In the genomic region with DNA sequence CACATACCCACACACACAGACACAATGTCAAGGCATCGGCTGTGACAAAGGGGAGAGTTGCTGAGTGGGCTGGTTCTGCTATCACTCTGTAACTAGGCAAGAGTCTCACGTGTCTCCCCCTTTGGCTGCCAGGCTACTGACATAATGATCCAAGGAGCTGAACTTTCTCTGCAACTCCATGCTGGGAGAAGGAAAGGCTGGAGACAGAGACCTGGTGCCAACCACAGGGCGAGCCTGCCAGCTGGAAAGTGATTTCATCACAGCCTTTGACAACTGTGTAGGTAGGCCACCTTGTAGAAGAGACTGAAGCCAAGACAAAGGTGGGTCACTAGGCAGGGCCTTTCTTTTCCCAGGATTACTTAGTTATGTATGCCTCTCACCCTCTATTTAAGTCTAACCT, we compare ENCODE assay signal across 21 mouse cellular contexts. TPM values are rescaled to one million over a fixed set of nuclear protein-coding genes. Genes with fewer than 3 reads are reported as not detected.
DNase-seq lines count a peak whose midpoint lies in the region; TF ChIP-seq lines count a peak whose summit lies in the region.
"Had no signal": no experiment of that assay in that cellular context is flagged by ENCODE, and none has a peak within 500 bp of the region (broad histone marks: within the 10 kb centered on the region; RNA-seq: fewer than 3 reads in every experiment).

No protein-coding gene starts in this region.

- H3K4me3 ChIP-seq in thymus, adult 2 months (ENCODE audit: control insufficient read depth, insufficient read depth, low read length): no peak overlapping the region
- H3K4me3 ChIP-seq: forebrain, embryonic 13.5 days; hindbrain, embryonic 13.5 days; limb, embryonic 13.5 days; liver, embryonic 13.5 days; megakaryocyte, embryonic 14.5 days; midbrain, embryonic 13.5 days had no signal

- H3K27ac ChIP-seq in thymus, adult 2 months (ENCODE audit: control insufficient read depth, insufficient read depth, low read length): peak overlapping the region; percentile 76
- H3K27ac ChIP-seq: forebrain, embryonic 13.5 days; hindbrain, embryonic 13.5 days; kidney, postnatal 0 days; limb, embryonic 13.5 days; liver, embryonic 13.5 days; midbrain, embryonic 13.5 days had no signal

- peaks cover 22% of the 10 kb centered on the region for H3K36me3 ChIP-seq in thymus, adult 2 months (ENCODE audit: control insufficient read depth, insufficient read depth, low read length)

- peak; percentile 40 for DNase-seq in adrenal gland, adult 2 months
- no peak for DNase-seq in adrenal gland, adult 18-20 months (ENCODE audit: low spot score in 2 of 2)
- DNase-seq in heart, adult 11 months: peak; percentile 88
- no peak for DNase-seq in heart, postnatal 36 days
- DNase-seq in kidney, postnatal 36 days: peak; percentile 46 to 61
- no peak for DNase-seq in kidney, postnatal 10 days
- DNase-seq in thymus, adult 2 months: no peak
- DNase-seq in thymus, postnatal 25 days: no peak
- DNase-seq: cerebellum, postnatal 25 days; gastrocnemius, postnatal 14 days; heart, postnatal 4 days; liver, embryonic 13.5 days; lung, adult 18-20 months; lung, postnatal 4 days; right cerebral cortex, postnatal 25 days had no signal

- H3K27me3 ChIP-seq in thymus, adult 2 months (ENCODE audit: control insufficient read depth, insufficient read depth, low read length): no peaks in the 10 kb centered on the region
- H3K27me3 ChIP-seq: forebrain, embryonic 13.5 days; hindbrain, embryonic 13.5 days; limb, embryonic 13.5 days; liver, embryonic 13.5 days; megakaryocyte, embryonic 14.5 days; midbrain, embryonic 13.5 days had no signal

- no peak for TF ChIP-seq CTCF in thymus, adult 2 months (IDR thresholded peaks at IDR 0.05; ENCODE audit: borderline replicate concordance, control insufficient read depth, extremely low read depth, insufficient read depth, low read length, poor library complexity)

- TF ChIP-seq POLR2A in thymus, adult 2 months (IDR thresholded peaks at IDR 0.05; ENCODE audit: control insufficient read depth, extremely low read depth, insufficient read depth, low read length, poor library complexity): no peak

- H3K4me1 ChIP-seq in thymus, adult 2 months (replicated peaks; ENCODE audit: control insufficient read depth, insufficient read depth, low read length): peaks cover 6% of the 10 kb centered on the region
- H3K4me1 ChIP-seq: forebrain, embryonic 13.5 days; limb, embryonic 13.5 days; midbrain, embryonic 13.5 days had no signal

- intact Hi-C loops in heart, postnatal 36 days (cut with DNase I): no loop called here

- WGBS in thymus, adult 2 months: 88% methylated on average over 3 of the region's 3 CpGs

RNA-seq across cellular contexts. Expression of a gene that starts 18.2 kb away (rescaled TPM):
- 100 to 1,000 TPM; 112 to 159 TPM for total RNA-seq in adrenal gland, adult 2 months (2021)
- 164 and 166 TPM in 2 replicates for polyA plus RNA-seq in adrenal gland, adult 2 months (2012; rRNA removed)
- 100 to 1,000 TPM; 151 to 156 TPM for total RNA-seq in adrenal gland, adult 18-20 months (2021)
- total RNA-seq in heart, postnatal 36 days (2021): 10 to 100 TPM; 47.8 to 49.6 TPM
- 161 and 171 TPM in 2 replicates for polyA plus RNA-seq in thymus, adult 2 months (2012; rRNA removed)

RNA-seq across cellular contexts. Expression of a gene that starts 39.8 kb away (rescaled TPM):
- total RNA-seq in adrenal gland, adult 2 months (2021): 10 to 100 TPM; 55.1 to 69.8 TPM
- 11.0 and 15.3 TPM in 2 replicates for polyA plus RNA-seq in adrenal gland, adult 2 months (2012; rRNA removed)
- total RNA-seq in adrenal gland, adult 18-20 months (2021): 10 to 100 TPM; 59.7 to 65.5 TPM
- total RNA-seq in heart, postnatal 36 days (2021): 10 to 100 TPM; 25.0 to 26.6 TPM
- 53.4 and 57.2 TPM in 2 replicates for polyA plus RNA-seq in thymus, adult 2 months (2012; rRNA removed)

Comparison
In these comparisons a context has a peak if more than half of its experiments do, and no peak if none do; other contexts are left out.
1. DNase-seq: peak in adrenal gland, adult 2 months (single experiment), heart, adult 11 months (single experiment) and kidney, postnatal 36 days (2 of 2); none in adrenal gland, adult 18-20 months (0 of 2), heart, postnatal 36 days (0 of 2), kidney, postnatal 10 days (single experiment), thymus, adult 2 months (single experiment) and thymus, postnatal 25 days (single experiment).